Mouse (Mus musculus): ENCODE measurements around the gene Sez6.
A peak's percentile ranks its signal among the peaks of the same experiment; 100 is the strongest.

The Sez6 gene

DNA sequence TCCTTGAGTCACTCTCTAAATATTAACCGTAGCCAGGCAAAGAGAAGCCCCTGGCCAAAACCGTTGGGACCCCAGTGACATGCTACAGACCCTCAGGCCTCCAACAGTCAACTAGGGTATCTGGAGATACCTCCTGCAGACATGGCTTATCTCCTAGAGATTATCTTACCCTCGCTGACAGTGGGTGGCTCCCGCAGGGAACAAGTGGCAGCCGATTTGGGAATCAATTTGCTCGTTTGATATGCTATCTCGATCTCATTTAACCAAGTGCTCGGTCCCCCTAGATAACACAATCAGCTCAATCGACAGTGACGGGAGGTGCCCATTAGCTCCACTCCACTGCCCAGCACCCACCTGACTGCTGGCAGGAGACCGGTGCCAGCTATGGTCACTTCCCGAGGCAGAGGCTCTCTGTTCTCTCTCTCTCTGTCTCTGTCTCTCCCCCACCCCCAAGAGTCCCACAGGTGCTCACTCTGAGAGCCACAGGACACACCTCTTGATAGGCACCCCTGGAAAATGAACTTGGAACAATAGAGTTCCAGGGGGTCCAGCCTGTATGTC lies 19.6 kb downstream of the Sez6 start:
- no peak for DNase-seq (ENCODE audit: low read depth, low spot score)

DNA sequence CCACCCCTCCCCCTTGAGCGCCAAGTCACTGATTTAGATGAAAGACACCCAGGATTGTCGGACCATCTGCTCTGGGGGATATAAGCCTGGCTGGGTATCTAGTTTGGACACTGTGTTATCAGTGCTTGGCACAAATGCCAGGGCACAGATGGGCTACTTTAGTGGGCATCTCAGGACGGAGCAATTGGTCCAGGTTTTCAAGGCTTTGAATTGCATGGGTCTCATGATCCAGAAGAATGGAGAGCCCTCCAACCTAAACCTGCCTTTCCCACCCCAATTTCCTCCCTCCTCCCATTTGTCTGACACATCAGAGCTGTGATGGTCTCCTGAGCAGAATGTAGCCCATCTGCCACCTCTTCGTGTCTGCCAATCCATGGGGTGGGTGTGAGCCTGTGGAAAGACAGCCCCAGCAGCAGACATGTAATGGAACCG lies 20.2 kb downstream of the Sez6 start:
- DNase-seq (ENCODE audit: low read depth, low spot score), result no peak

DNA sequence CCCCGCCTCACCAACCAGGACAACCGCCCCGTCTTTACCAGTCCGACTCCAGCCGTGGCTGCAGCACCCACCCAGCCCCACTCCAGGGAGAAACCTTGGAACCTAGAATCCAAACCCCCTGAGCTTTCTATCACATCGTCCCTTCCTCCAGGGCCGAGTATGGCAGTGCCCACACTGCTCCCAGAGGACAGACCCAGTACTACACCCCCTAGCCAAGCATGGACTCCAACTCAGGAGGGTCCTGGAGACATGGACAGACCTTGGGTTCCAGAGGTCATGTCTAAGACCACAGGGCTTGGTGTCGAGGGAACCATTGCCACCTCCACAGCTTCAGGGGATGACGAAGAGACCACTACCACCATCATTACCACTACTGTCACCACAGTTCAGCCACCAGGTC lies 23.1 kb downstream of the Sez6 start:
- peak; percentile 75 for DNase-seq (ENCODE audit: low read depth, low spot score)

DNA sequence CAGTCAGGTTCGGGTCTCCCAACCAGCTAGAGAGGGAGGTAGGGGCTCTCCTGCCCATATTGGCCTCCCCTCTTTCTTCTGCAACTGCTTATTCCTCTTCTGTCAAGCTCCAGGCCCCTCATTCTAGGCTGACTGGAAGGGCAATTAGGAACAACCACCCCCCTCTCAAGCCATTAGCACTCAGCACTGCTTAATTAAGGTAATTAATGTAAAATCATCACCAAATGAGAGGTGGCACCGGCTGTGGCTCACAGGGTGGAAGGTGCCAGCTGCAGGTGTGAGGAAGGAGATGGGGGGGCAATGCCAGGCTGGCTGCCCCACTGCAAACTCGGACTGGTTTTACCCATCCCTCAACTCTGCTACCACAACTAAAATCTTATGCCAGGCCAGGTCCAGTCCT lies 25.8 kb downstream of the Sez6 start:
- no peak for DNase-seq (ENCODE audit: low read depth, low spot score)

DNA sequence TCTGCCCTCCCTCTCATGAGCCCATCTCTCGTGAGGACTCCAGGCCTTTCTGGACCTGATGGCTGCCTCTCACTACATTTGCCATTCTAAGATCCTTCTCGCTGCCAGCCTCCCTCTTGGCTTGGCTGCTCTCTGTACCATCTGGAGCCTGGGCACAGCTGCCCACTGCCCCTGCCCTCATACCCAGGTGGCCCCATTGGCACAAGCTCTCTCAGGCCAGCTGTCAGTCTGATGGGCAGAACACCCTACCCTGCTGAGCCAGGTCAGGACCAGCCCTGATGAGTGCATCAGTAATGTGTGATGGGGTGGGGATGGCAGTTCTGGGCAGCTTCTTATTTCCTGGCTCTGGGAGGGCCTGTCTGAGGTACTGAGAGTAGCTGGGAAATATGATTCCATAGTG lies 27.7 kb downstream of the Sez6 start:
- DNase-seq (ENCODE audit: low read depth, low spot score), result no peak

DNA sequence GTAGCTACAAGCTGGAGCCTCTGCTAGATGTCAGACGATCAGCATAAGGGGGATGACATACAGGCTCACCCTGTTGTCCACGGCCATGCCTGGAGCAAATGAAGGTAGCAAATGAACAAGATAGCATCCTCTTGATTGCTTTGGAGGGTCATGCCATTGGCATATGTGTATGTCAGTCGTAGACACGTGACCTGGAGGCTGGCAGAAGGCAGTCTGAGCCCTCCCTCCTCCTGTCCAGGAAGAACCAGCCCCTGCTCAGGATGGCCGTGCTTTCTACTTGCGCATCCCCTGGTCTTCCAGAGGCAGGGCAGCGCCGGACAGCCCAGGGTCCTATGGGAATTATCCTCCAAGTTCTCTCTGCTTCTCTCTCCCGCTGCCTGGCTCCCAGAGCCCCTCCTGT lies 28.3 kb downstream of the Sez6 start:
- no peak for DNase-seq (ENCODE audit: low read depth, low spot score)

DNA sequence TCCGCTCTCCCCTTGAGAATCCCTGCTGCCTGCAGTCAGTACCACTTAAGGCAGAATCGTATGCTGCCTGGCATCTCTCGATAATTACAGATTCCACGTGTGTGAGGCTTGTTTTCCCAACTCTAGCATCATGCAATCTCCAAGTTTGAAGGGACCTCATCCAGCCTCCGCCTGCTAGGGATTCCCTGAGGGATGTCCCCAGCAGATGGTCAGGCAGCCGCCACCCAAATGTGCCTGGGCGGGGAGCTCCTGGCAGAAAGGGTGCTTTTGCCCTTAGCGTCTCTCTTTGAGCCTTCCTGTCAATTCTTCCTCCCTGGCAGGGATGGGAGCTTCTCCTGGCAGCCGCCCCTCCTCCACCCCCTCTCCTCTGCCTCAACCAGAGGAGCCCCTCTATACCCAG lies 29.6 kb downstream of the Sez6 start:
- no peak for DNase-seq (ENCODE audit: low read depth, low spot score)

DNA sequence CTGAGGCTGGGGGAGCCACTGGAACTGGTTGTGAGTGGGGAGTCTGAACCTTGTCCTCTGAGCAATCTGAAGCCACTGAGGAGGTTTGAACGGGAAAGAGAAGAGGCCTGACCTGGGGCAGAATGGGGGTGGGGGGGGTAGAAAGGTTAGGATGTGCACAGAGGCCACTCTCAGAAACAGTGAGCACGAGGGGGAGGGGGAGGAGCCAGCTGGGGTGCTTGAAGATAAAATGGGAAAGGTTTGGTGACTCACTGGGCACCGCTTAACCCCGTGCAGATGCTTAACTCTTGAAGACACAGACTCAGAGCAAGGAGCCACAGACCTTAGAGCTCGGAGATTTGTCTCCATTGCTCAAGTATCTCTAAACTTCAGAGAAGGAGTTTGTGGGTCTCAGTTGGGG lies 30.3 kb downstream of the Sez6 start:
- no peak for DNase-seq (ENCODE audit: low read depth, low spot score)

DNA sequence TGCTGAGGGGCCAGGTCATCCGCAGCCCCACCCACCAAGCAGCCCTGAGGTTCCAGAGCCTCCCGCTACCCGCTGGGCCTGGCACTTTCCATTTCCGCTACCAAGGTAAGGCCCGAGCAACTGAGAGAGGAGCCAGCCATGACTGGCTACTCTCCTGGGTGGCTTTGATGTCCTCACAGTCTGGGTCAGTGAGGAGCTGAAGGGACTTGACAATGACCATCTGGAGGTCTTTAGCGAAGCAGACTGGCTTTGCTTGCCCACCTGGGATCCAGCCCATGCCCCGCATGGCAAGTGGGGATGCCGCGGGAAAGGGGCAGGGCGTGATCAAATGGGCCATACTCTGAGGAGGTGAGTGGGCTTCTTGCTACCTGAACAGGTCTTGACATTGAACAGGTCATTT lies 32.3 kb downstream of the Sez6 start:
- no peak for DNase-seq (ENCODE audit: low read depth, low spot score)

DNA sequence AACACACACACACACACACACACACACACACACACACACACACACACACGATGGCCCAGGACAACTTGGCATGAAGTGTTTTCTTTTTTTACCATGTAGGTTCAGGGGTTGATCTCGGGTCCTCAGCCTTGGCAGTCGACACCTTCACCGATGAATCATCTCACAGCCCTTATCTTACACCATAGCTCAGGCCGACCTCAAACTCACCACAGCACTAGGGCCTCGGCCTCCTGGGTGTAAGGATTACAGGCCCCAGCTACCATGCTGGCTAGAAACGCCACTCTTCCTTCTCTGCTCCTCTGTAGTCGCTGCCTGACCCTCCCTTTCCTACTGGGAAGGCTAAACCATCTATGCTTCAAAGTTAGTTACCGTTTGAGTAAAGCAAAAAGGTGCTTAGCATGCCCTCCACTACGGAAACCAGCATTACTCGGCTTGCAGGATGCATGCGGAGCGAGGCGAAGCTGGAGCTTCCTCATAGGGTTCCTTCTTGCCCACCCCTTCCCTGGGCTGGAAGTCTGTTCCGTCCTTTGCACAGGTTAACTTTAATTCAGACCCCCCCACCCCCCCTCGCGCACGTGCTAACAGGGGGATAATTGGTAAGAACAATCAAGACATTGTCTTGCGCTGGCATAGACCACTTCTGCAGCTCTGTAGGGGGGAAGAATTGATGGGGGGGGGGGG lies 34.0 kb downstream of the Sez6 start:
- DNase-seq (ENCODE audit: low read depth, low spot score), result no peak

DNA sequence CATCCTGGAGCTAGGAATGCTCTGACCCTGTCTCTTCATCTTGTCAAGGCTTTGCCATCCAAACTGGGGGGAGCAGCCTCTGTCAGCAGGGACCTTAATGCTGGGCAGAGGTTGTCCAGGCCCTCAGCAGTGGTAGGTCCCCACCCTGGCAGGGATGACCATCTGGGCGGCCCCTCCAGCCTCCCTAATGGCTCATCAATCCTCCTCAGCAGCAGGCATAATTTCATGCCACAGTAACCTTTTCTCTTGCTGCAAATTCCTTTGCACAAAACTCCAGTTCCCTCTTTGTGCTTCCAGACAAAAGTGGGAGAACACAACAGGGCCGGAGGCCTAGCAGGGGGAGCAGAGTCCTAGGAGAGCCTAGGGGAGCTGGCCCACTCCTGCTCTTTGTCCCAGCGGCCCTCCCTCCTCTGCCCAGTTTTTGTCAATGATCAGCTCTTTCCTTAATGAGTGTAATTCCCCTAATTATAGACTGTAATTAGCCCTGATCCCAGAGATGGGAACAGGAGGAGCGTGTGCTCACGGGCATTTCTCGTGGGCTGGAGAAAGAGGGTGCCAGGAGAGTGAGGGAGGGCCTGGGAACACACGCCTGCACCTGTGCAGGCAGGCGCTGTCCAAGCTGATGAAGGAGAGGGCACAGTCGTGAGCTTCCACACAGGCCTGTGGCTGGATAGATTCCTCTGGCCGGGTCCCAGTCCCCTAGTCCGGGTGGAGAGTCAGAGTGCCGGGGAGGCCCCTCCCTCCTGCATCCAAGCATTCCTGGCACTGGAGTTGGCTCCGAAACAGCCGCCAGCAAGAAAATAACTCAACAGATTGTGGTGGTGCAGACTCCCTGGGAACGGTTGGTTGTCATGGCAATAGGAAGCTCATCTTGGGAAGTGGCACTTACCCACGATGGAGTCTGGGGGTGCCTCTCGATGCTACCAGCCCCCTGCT lies 34.8 kb downstream of the Sez6 start:
- DNase-seq (ENCODE audit: low read depth, low spot score), result peak; percentile 39

DNA sequence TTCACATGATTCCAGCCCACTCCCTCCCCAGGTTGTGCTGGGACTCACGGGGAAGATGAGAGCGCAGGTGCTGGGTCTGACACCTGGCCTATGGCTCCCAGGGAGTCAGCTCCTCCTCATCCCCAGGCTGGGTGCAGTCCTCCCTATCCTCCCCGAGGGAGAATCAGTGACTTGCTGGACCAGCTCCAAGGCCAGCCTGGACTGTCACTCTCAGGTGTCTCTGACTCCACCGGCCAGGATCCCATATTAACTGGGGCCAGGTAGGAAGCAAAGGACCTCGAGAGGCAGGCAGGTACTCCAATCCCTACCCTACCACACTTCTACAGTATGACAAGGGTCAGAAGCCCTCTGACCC lies 35.4 kb downstream of the Sez6 start:
- no peak for DNase-seq (ENCODE audit: low read depth, low spot score)

DNA sequence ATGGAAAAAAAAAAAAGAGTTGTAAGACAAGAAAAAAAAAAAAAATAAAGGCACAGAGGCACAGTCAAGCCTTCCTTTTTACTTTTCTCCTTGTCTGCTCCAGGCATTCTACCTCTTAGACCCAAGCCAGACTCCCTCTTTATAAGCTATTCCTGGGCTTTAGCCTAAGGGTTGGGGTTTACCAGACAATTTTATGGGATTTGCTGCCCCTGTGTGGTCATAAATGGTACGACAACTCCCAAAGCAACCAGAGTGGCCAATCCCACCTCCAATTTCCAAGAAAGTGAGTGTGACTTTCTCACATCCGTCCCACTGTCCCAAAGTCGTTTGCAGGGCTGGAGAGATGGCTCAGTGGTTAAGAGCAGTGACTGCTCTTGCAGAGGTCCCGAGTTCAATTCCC lies 36.5 kb downstream of the Sez6 start:
- peak; percentile 78 for DNase-seq (ENCODE audit: low read depth, low spot score)

DNA sequence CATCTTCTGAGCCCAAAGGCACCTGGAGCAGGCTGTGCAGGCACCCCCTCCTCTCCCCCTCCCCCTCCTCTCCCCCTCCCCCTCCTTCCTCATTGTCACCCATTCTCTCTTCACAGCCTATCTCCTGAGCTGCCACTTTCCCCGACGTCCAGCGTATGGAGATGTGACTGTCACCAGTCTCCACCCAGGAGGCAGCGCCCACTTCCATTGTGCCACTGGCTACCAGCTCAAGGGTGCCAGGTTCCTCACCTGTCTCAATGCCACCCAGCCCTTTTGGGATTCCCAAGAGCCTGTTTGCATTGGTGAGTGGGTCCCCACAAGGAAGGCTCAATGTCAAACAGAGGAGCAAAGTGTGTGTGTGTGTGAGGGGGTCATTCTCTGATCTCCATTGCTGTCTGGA lies 38.2 kb downstream of the Sez6 start:
- no peak for DNase-seq (ENCODE audit: low read depth, low spot score)

DNA sequence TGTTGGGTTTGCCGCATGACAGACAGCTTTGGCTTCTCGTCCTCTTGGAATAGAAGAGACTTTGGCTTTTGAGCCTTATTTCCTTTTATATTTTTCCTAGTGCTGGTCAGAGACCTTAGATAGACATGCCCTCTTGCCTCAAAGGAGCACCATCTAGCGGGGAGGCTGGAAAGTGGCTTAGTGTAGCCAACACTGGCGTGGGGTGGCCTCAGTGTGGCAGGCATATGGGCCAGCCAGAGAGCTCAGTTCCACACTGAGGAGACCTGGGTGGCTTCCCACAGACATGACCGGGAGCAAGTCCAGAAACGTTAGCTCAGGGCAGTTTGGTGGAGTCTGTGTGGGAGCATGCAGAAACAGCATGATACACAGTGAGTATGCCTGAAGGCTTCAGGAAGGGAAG lies 40.1 kb downstream of the Sez6 start:
- peak; percentile 41 for DNase-seq (ENCODE audit: low read depth, low spot score)

DNA sequence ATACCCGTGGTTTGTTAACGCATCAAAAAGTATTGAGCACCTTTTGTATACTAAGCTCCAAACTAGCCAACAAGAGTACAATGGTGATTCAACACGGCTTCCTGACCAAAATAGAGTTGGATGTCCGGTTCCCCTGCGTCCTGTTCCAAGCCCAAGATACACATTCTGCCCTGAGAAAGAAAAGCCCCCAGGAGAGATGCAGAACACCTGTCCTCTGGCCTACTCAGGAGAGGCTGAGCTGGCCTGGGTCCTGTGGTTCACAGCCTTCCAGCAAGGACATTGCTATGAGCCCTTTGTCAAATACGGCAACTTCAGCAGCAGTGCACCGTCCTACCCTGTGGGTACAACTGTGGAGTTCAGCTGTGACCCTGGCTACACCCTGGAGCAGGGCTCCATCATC lies 42.9 kb downstream of the Sez6 start:
- DNase-seq (ENCODE audit: low read depth, low spot score), result no peak

DNA sequence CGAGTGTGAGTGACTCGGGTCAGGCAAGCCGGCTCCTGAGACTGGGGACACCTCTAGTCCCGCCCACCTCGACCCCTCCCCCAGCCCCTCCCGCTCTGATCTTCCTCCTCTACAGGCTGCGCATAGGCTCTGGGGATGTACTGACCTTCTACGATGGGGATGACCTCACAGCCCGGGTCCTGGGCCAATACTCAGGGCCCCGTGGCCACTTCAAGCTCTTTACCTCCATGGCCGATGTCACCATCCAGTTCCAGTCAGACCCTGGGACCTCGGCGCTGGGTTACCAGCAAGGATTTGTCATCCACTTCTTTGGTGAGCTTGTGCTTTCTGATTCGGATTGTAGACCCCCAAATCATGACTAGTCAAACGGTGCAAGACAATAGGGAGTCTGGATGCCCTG lies 43.7 kb downstream of the Sez6 start:
- no peak for DNase-seq (ENCODE audit: low read depth, low spot score)

DNA sequence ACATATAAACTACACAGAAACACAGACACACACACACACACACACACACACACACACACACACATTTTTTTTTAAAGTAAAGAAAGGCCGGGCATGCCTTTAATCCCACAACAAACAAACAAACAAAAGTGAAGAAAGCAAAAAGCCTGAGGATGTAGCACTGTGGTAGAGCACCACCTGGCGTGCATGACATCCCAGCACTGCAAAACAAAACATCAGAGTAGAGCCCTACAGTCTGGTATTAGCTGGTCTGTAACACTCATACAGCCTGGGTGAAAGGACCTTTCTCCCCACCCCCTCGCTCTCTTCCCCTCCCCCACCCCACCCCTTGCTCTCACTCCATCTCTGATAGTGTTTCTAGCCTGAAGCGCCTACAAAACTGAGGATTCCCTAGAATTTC lies 45.3 kb downstream of the Sez6 start:
- peak; percentile 57 for DNase-seq (ENCODE audit: low read depth, low spot score)

DNA sequence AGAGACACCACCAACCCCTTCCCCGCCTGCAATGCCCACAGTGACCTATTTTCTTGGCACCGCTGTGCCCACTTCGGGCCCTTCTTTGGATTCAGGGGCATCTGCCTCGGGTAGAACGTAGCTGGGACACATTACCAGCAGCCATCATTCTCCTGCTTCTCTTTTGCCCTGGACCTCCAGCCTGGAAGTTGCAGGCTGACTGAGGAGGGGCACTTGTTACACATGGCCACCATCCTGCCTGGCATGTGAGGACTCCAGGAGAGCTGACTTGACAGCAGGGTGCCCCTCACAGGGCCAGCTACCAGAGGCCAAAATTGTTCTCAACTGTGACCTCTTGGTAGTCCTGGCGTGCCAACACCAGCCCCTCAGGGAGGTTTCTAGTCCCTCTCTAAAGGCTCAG lies 47.6 kb downstream of the Sez6 start:
- DNase-seq (ENCODE audit: low read depth, low spot score), result no peak

DNA sequence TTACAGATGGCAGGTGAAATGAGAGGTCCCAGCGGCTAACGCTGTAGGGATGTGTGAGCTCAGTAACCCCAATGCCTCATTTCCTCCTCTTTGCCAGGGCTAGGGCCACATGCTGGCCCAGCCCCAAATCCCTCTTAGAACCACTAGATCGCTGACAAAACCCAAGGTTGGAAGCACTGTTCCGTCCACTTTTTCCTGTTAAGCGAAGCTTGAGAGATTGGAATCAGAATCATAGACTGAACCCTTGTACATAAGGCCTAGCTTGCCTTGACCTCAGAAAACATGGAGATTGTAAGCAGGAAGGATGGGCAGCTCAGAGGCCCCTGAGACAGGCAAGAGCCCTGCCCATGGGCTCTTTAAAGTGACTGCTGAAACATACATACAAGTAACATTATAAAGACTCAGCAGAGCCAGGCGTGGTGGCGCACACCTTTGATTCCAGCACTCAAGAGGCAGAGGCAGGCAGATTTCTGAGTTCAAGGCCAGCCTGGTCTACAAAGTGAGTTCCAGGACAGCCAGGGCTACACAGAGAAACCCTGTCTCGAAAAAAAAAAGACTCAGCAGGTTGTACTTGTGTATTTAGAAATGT lies 48.7 kb downstream of the Sez6 start:
- DNase-seq (ENCODE audit: low read depth, low spot score), result no peak

DNA sequence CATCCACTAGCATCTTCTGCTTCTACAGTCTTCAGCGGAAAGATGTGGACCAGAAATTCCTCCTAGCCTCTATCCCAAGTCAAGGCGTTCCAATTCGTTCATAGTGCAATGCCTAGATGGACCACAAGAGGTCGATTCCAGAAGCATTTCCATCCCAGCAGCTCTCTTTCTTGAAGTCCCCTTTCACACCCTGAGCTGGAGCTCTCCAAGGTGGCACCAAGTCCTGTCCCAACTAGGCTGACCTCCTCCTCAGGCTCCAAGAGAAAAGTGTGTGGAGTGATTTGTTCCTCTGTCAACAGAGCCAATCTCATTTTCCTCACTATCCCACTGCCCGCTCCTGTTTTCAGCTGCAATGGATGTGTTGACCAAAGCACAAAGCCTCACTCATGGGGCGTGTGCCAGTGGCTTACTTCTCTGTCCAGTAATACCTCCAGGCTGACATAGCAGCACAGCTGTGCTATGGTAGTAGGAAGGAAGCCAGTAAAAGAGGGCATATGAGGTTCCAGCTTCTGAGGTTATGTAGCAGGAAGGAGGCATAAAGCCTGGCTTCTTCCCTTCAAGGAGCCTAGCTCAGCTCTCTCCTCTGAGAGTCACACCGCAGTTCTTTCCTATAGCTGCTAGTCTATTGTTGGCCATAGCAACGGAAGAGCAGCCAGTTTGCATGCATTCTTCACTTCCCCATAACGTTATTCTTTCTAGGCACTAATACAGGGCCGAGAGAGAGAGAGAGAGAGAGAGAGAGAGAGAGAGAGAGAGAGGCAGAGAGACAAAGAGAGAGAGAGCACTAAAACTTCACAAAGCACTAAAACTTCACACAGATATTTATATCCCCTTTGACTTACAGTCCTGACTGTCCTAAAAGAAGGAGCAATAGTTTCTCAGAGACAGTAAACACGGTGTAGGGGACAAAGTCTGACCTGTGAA lies 49.9 kb downstream of the Sez6 start:
- DNase-seq (ENCODE audit: low read depth, low spot score), result peak; percentile 96
